Mouse (Mus musculus): ENCODE data around the gene Slc5a4a.

Gene Slc5a4a

DNA sequence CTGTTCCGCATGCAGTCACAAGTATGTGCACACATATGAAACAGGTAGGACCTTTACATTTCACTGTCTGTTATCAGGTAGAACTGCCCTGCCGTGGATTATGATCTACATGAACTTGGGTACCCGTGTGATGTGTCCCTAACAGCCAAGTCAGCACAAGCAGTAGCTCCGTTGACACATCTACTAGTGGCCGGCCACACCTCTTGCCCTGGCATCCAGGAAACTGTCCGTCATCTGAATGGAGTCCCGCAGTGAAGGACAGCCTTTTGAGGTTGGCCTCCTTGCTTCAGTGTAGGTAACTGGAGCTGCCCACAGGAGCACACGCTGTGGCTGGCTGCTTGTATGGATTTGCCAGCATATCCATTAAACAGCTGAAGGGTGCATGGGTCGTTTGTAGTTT is 71.0 kb downstream of the Slc5a4a start:
- DNase-seq (ENCODE audit: low read depth, low spot score), result no peak

DNA sequence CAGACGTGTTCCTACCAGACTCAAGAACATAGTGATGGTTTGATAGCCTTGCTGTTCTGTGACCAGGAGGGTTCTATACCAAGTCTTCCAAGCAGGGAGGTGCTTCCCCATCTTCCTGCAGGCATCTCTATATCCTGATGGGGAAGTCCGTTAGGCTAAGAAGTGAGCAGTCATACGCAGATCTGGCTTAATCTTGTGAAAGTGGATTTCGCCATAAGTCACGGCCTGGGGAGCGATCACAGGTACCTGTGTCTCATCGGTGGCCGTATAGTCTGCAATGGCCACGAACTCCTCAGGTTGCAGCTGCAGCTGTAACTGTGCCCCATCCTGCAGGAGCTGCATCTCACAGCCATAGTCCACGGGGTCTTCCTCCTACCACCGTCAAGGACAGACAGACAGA is 78.7 kb downstream of the Slc5a4a start:
- DNase-seq (ENCODE audit: low read depth, low spot score), result no peak

DNA sequence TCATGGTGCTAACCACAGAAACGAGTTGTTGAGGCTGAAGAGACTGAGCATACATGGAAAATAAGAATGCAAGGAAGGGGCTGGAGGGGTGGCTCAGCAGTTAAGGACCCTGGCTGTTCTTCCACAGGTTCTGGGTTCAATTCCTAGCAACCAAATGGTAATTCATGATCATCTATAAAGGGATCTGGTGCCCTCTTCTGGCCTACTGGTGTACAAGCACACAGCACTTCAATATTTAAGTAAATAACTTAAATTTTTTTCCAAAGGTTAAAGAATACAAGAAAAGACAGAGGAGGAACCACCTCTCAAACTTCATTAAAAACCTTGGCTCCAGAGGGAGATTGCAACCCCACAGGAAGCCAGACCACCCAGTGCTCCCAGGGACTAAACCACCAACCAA is 82.4 kb downstream of the Slc5a4a start:
- no peak for DNase-seq (ENCODE audit: low read depth, low spot score)

DNA sequence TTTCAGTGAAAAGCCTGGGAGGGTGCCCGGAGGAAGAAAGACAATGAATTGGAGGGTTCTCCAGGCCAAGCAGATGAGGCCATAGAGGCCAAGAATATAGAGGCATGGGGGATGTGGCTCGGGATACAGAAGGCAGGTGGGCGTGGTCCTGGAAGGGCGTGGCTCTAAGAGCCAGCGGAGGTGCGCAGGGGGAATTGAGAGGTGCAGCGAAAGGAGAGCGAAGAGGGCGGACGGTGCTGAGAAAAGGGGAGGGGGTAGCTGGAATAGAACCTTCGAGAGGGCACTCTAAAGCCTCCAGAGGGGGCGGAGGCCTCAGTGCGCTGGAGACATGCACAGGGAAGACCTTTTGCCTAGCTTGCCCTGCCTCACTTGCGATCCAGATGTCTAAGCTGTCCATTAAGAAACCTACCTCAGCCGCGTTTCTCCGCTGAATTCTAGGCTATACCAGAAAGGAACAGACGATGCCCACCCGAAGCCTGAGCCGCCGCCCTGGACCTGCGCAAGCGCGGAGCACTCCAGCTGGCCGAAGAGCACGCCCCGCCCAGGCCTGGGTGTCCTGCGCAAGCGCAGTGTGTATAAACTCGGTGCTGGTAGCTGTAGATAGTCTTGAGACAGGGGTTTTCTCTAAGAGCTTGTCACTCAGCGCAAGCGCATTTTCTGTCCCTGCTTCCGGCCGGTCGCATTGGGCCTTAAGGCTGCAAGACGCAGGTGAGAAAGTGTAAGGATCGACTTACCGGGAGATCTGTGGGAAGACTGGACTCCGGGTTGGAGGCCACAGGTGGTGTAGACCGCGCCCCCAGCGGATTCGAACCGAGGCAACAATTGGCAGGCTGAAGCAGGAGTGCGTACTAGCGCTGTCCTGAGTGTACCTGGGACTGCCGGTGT is 90.3 kb downstream of the Slc5a4a start, which contains the start of gene Prmt2:
TSS of gene Prmt2 (minus strand) at position 525 of the 885 bp plus-strand sequence.
- peak; percentile 93 for DNase-seq (ENCODE audit: low read depth, low spot score)
